Mouse (Mus musculus) olfactory bulb, adult 2 months (tissue): Measurements from ENCODE around the gene Cog1. TPM values are rescaled to one million over a fixed set of nuclear protein-coding genes. Genes with fewer than 3 reads are reported as not detected.
A peak's percentile ranks its signal among the peaks of the same experiment; 100 is the strongest.

Source experiments
- H3K27ac ChIP-seq: fragments of 200-500 bp; 2 replicates; pipeline ENCODE4 v1.5.1; 2012; ENCODE audit warnings: low read depth, low read length; ENCODE audit not compliant: insufficient read depth
- H3K4me1 ChIP-seq: fragments of 200-500 bp; 2 replicates; pipeline ENCODE4 v1.6.1; 2012; ENCODE audit warnings: low read length; ENCODE audit not compliant: control insufficient read depth, insufficient read depth
- H3K4me3 ChIP-seq: fragments of 200-500 bp; 2 replicates; pipeline ENCODE4 v1.5.1; 2012; ENCODE audit warnings: mild to moderate bottlenecking, low read depth, low read length, moderate library complexity; ENCODE audit not compliant: insufficient read depth
- CTCF ChIP-seq: fragments of 200-500 bp; IDR thresholded peaks from 2 replicates; pipeline ENCODE4 v1.5.1; 2012; ENCODE audit warnings: low read depth, mild to moderate bottlenecking, low read length, moderate library complexity; ENCODE audit not compliant: insufficient read depth
- POLR2A ChIP-seq: fragments of 200-500 bp; IDR thresholded peaks from 2 replicates; pipeline ENCODE4 v1.6.1; 2012; ENCODE audit warnings: mild to moderate bottlenecking, low read depth, low read length, moderate library complexity; ENCODE audit not compliant: insufficient read depth
- WGBS: fragments of 180-500 bp; shearing (Covaris S2); methylation state at CpG from one replicate; pipeline ENCODE4 v1.1.7; 2018; 5-methylcytosine and 5-hydroxymethylcytosine counted together
- polyA plus RNA-seq: library from polyadenylated mRNA; stranded (reverse); fragments of >200 nt; gene quantifications from 2 replicates; pipeline ENCODE4 v1.2.4, GENCODE M21; 2012; ENCODE audit warnings: low replicate concordance; ENCODE audit not compliant: missing spikeins, insufficient read depth, insufficient read length

Gene Cog1
- polyA plus RNA-seq, 1 experiment = not detected

GRCm38 (mm10) chr11:113669711-113670110 lies 20.7 kb downstream of the Cog1 start:
- Histone ChIP-seq H3K27ac (no peak overlapping the region), H3K4me3 (no peak overlapping the region), H3K4me1 (peaks cover 12% of the 10 kb centered on the region)
- TF ChIP-seq CTCF (no peak), POLR2A (no peak)
- WGBS = 45% methylated on average over 4 of the region's 4 CpGs

- H3K4me1 ChIP-seq = peaks cover 6% of the 10 kb centered on the region
- no peak overlapping the region for H3K27ac ChIP-seq
- 69% methylated on average over 4 of the region's 4 CpGs for WGBS
- H3K4me3 ChIP-seq = no peak overlapping the region
- TF ChIP-seq CTCF (no peak), POLR2A (no peak)
Measured at GRCm38 (mm10) chr11:113673614-113674013, 24.6 kb downstream of the Cog1 start.

GRCm38 (mm10) chr11:113674595-113674994 lies 25.6 kb downstream of the Cog1 start:
- TF ChIP-seq CTCF (no peak), POLR2A (no peak)
- peaks cover 5% of the 10 kb centered on the region; the same call in 1 of the 2 replicates for H3K4me1 ChIP-seq
- H3K4me3 ChIP-seq = no peak overlapping the region
- WGBS = 84% methylated on average over 5 of the region's 5 CpGs
- no peak overlapping the region for H3K27ac ChIP-seq

- TF ChIP-seq CTCF (no peak), POLR2A (no peak)
- Histone ChIP-seq H3K4me1 (peaks cover 5% of the 10 kb centered on the region; the same call in 1 of the 2 replicates), H3K4me3 (no peak overlapping the region), H3K27ac (no peak overlapping the region)
- 27% methylated on average over 2 of the region's 2 CpGs for WGBS
Measured at GRCm38 (mm10) chr11:113676847-113677246, 27.9 kb downstream of the Cog1 start.

GRCm38 (mm10) chr11:113677378-113677777 lies 28.4 kb downstream of the Cog1 start:
- Histone ChIP-seq H3K4me1 (peaks cover 5% of the 10 kb centered on the region; the same call in 1 of the 2 replicates), H3K4me3 (no peak overlapping the region), H3K27ac (no peak overlapping the region)
- TF ChIP-seq POLR2A = no peak
- TF ChIP-seq CTCF = no peak
- WGBS = 96% methylated on average over 2 of the region's 2 CpGs

- H3K4me1 ChIP-seq = peaks cover 7% of the 10 kb centered on the region
- 86% methylated on average over 8 of the region's 8 CpGs for WGBS
- no peak overlapping the region for H3K4me3 ChIP-seq
- TF ChIP-seq CTCF (no peak), POLR2A (no peak)
- no peak overlapping the region for H3K27ac ChIP-seq
Measured at GRCm38 (mm10) chr11:113678373-113678772, 29.4 kb downstream of the Cog1 start.

GRCm38 (mm10) chr11:113680954-113681353 lies 32.0 kb downstream of the Cog1 start:
- 88% methylated on average over 2 of the region's 2 CpGs for WGBS
- Histone ChIP-seq H3K27ac (no peak overlapping the region), H3K4me1 (peaks cover 10% of the 10 kb centered on the region), H3K4me3 (no peak overlapping the region)
- TF ChIP-seq POLR2A = no peak
- no peak for TF ChIP-seq CTCF

GRCm38 (mm10) chr11:113681979-113682378 lies 33.0 kb downstream of the Cog1 start:
- no peak overlapping the region for H3K27ac ChIP-seq
- H3K4me1 ChIP-seq = peaks cover 10% of the 10 kb centered on the region
- TF ChIP-seq POLR2A (no peak), CTCF (no peak)
- H3K4me3 ChIP-seq = no peak overlapping the region

- Histone ChIP-seq H3K27ac (peak overlapping the region; percentile 20), H3K4me3 (peak overlapping the region; percentile 92), H3K4me1 (peaks cover 8% of the 10 kb centered on the region)
- WGBS = under 1% methylated on average over 38 of the region's 38 CpGs
- TF ChIP-seq CTCF (no peak), POLR2A (no peak)
Measured at GRCm38 (mm10) chr11:113682897-113683626, 34.1 kb downstream of the Cog1 start.
